Mouse (Mus musculus): ENCODE measurements around the gene Rilpl1. TPM values are rescaled to one million over a fixed set of nuclear protein-coding genes. Genes with fewer than 3 reads are reported as not detected.
"Not testable (repeated sequence)": the region's sequence is repeated elsewhere in the genome, so short reads cannot be mapped to it uniquely, and the experiment has no call there.

Rilpl1 gene
- total RNA-seq, 1 experiment from 2014 or later = 1.4 TPM

- 0 out of 2 replicates have a peak, but pooled peaks have one; percentile 38 for ATAC-seq (replicated peaks; ENCODE audit: insufficient number of reproducible peaks, low FRiP score, low TSS enrichment, poor library complexity, severe bottlenecking)
Observed at GRCm38 (mm10) chr5:124467766-124468165, 63.4 kb downstream of the Rilpl1 start.

- no peak for ATAC-seq (replicated peaks; ENCODE audit: insufficient number of reproducible peaks, low FRiP score, low TSS enrichment, poor library complexity, severe bottlenecking)
Observed at GRCm38 (mm10) chr5:124464905-124465304, 66.3 kb downstream of the Rilpl1 start.

- 0 out of 2 replicates have a peak, but pooled peaks have one; percentile 12 for ATAC-seq (replicated peaks; ENCODE audit: insufficient number of reproducible peaks, low FRiP score, low TSS enrichment, poor library complexity, severe bottlenecking)
Observed at GRCm38 (mm10) chr5:124463462-124463861, 67.7 kb downstream of the Rilpl1 start.

- no peak for ATAC-seq (replicated peaks; ENCODE audit: insufficient number of reproducible peaks, low FRiP score, low TSS enrichment, poor library complexity, severe bottlenecking)
Observed at GRCm38 (mm10) chr5:124462297-124463025, 68.7 kb downstream of the Rilpl1 start.

GRCm38 (mm10) chr5:124460922-124461321 is 70.3 kb downstream of the Rilpl1 start:
- ATAC-seq (replicated peaks; ENCODE audit: insufficient number of reproducible peaks, low FRiP score, low TSS enrichment, poor library complexity, severe bottlenecking) = not testable (repeated sequence)

- ATAC-seq (replicated peaks; ENCODE audit: insufficient number of reproducible peaks, low FRiP score, low TSS enrichment, poor library complexity, severe bottlenecking) = no peak
Observed at GRCm38 (mm10) chr5:124456762-124457161, 74.4 kb downstream of the Rilpl1 start.

- ATAC-seq (replicated peaks; ENCODE audit: insufficient number of reproducible peaks, low FRiP score, low TSS enrichment, poor library complexity, severe bottlenecking) = no peak
Observed at GRCm38 (mm10) chr5:124454082-124454419, 77.1 kb downstream of the Rilpl1 start.

- ATAC-seq (replicated peaks; ENCODE audit: insufficient number of reproducible peaks, low FRiP score, low TSS enrichment, poor library complexity, severe bottlenecking) = no peak
Observed at GRCm38 (mm10) chr5:124453339-124454081, 77.7 kb downstream of the Rilpl1 start.

- ATAC-seq (replicated peaks; ENCODE audit: insufficient number of reproducible peaks, low FRiP score, low TSS enrichment, poor library complexity, severe bottlenecking) = no peak
Observed at GRCm38 (mm10) chr5:124452494-124453228, 78.5 kb downstream of the Rilpl1 start.

GRCm38 (mm10) chr5:124450641-124451340 is 80.4 kb downstream of the Rilpl1 start:
- ATAC-seq (replicated peaks; ENCODE audit: insufficient number of reproducible peaks, low FRiP score, low TSS enrichment, poor library complexity, severe bottlenecking) = no peak

- no peak for ATAC-seq (replicated peaks; ENCODE audit: insufficient number of reproducible peaks, low FRiP score, low TSS enrichment, poor library complexity, severe bottlenecking)
Observed at GRCm38 (mm10) chr5:124450051-124450450, 81.1 kb downstream of the Rilpl1 start.

GRCm38 (mm10) chr5:124449494-124449893 is 81.7 kb downstream of the Rilpl1 start:
- no peak for ATAC-seq (replicated peaks; ENCODE audit: insufficient number of reproducible peaks, low FRiP score, low TSS enrichment, poor library complexity, severe bottlenecking)

- ATAC-seq (replicated peaks; ENCODE audit: insufficient number of reproducible peaks, low FRiP score, low TSS enrichment, poor library complexity, severe bottlenecking) = peak; percentile 77
Observed at GRCm38 (mm10) chr5:124446301-124446881, 84.8 kb downstream of the Rilpl1 start.

- ATAC-seq (replicated peaks; ENCODE audit: insufficient number of reproducible peaks, low FRiP score, low TSS enrichment, poor library complexity, severe bottlenecking) = no peak
Observed at GRCm38 (mm10) chr5:124445621-124446293, 85.4 kb downstream of the Rilpl1 start.

- ATAC-seq (replicated peaks; ENCODE audit: insufficient number of reproducible peaks, low FRiP score, low TSS enrichment, poor library complexity, severe bottlenecking) = 0 out of 2 replicates have a peak, but pooled peaks have one; percentile 16
Observed at GRCm38 (mm10) chr5:124444661-124445561, 86.3 kb downstream of the Rilpl1 start.

GRCm38 (mm10) chr5:124444208-124444607 is 87.0 kb downstream of the Rilpl1 start:
- ATAC-seq (replicated peaks; ENCODE audit: insufficient number of reproducible peaks, low FRiP score, low TSS enrichment, poor library complexity, severe bottlenecking) = no peak

All from monocyte, adult 5-6 weeks (primary cell).